8 mouse cellular contexts compared by ENCODE assay signal in genomic region chr10:68146842-68147241, GRCm38 (mm10).
DNase-seq lines count a peak whose midpoint lies in the region; ATAC-seq and TF ChIP-seq lines count a peak whose summit lies in the region.

No protein-coding gene starts in this region.

- no peak for TF ChIP-seq POLR2A in liver, adult 2 months (IDR thresholded peaks at IDR 0.05; ENCODE audit: extremely low read depth, insufficient read depth, low read length)

- H3K9me3 ChIP-seq in liver, embryonic 11.5 days (ENCODE audit: control insufficient read depth, low read length): peaks cover 2% of the 10 kb centered on the region; the same call in 1 of the 2 replicates
- no peaks in the 10 kb centered on the region; the same call in 1 of the 2 replicates for H3K9me3 ChIP-seq in heart, embryonic 16.5 days (replicated peaks; ENCODE audit: control insufficient read depth, low read length)

- 8% methylated on average over 5 of the region's 5 CpGs for WGBS in liver, adult 2 months
- WGBS in liver, embryonic 11.5 days: 13% methylated on average over 5 of the region's 5 CpGs
- 8% methylated on average over 5 of the region's 5 CpGs for WGBS in heart, embryonic 16.5 days

- H3K9ac ChIP-seq in liver, adult 2 months (ENCODE audit: low read depth, low read length): no peak overlapping the region
- no peak overlapping the region for H3K9ac ChIP-seq in liver, embryonic 11.5 days (ENCODE audit: low read depth, low read length)
- 0 out of 2 replicates have a peak overlapping the region, but pooled peaks have one; percentile 49 for H3K9ac ChIP-seq in heart, embryonic 16.5 days (ENCODE audit: low read length)

- DNase-seq in liver, adult 2 months (ENCODE audit: extremely low read depth, low read depth, low spot score): peak; percentile 81
- DNase-seq in liver, embryonic 11.5 days (ENCODE audit: low spot score): no peak
- peak; percentile 75 for DNase-seq in Muller cell, postnatal 12 days (ENCODE audit: inconsistent ontology term)
- peak; percentile 66 to 74 for DNase-seq in cerebellum, postnatal 10 days
- peak; percentile 64 to 77 for DNase-seq in layer of hippocampus, postnatal 14 days (ENCODE audit: low spot score in 2 of 2)
- peak; percentile 83 for DNase-seq in naive thymus-derived CD4-positive, alpha-beta T cell, adult 2 months (ENCODE audit: low read depth)
- DNase-seq in yolk sac, embryonic 10.5 days (ENCODE audit: low spot score): peak; percentile 49

- no peak overlapping the region for H3K4me3 ChIP-seq in liver, adult 2 months (ENCODE audit: insufficient read depth, low read depth, low read length)
- H3K4me3 ChIP-seq in liver, embryonic 11.5 days (ENCODE audit: low read depth, low read length): no peak overlapping the region
- no peak overlapping the region for H3K4me3 ChIP-seq in heart, embryonic 16.5 days (ENCODE audit: low read length)

- no peak for ATAC-seq in liver, embryonic 11.5 days (replicated peaks; ENCODE audit: low FRiP score)
- no peak for ATAC-seq in heart, embryonic 16.5 days (replicated peaks; ENCODE audit: extremely low read depth, insufficient read depth, low FRiP score)

- no peak overlapping the region for H3K27ac ChIP-seq in liver, adult 2 months (replicated peaks; ENCODE audit: insufficient read depth, low read depth, low read length)
- H3K27ac ChIP-seq in liver, embryonic 11.5 days (ENCODE audit: low read depth, low read length): no peak overlapping the region
- peak overlapping the region; percentile 56; the same call in 1 of the 2 replicates for H3K27ac ChIP-seq in heart, embryonic 16.5 days (ENCODE audit: low read length)

- TF ChIP-seq CTCF in liver, adult 2 months (IDR thresholded peaks at IDR 0.05; ENCODE audit: low read depth, low read length): peak; percentile 64

- no peaks in the 10 kb centered on the region; the same call in 1 of the 2 replicates for H3K36me3 ChIP-seq in liver, adult 2 months (ENCODE audit: control insufficient read depth, insufficient read depth, low read length)
- H3K36me3 ChIP-seq in liver, embryonic 11.5 days (ENCODE audit: control insufficient read depth, insufficient read depth, low read length): no peaks in the 10 kb centered on the region
- no peaks in the 10 kb centered on the region for H3K36me3 ChIP-seq in heart, embryonic 16.5 days (ENCODE audit: control insufficient read depth, insufficient read depth)

- H3K27me3 ChIP-seq in liver, adult 2 months (ENCODE audit: control insufficient read depth, insufficient read depth, low read length): no peaks in the 10 kb centered on the region
- no peaks in the 10 kb centered on the region for H3K27me3 ChIP-seq in liver, embryonic 11.5 days (replicated peaks; ENCODE audit: control insufficient read depth, insufficient read depth, low read length)
- H3K27me3 ChIP-seq in heart, embryonic 16.5 days (ENCODE audit: control insufficient read depth, insufficient read depth, low read length): no peaks in the 10 kb centered on the region

- peaks cover 9% of the 10 kb centered on the region for H3K4me1 ChIP-seq in liver, adult 2 months (ENCODE audit: control insufficient read depth, insufficient read depth, low read length)
- H3K4me1 ChIP-seq in liver, embryonic 11.5 days (replicated peaks; ENCODE audit: control insufficient read depth, insufficient read depth, low read length): no peaks in the 10 kb centered on the region
- peaks cover 17% of the 10 kb centered on the region for H3K4me1 ChIP-seq in heart, embryonic 16.5 days (ENCODE audit: control insufficient read depth, insufficient read depth, low read length)

- H3K4me2 ChIP-seq in liver, embryonic 11.5 days: no peak overlapping the region
- no peak overlapping the region for H3K4me2 ChIP-seq in heart, embryonic 16.5 days (ENCODE audit: low read depth, low read length)

- peaks cover 30% of the 10 kb centered on the region for H3K79me2 ChIP-seq in liver, adult 2 months (ENCODE audit: control insufficient read depth, insufficient read depth, low read length)
